Mouse (Mus musculus): Measurements from ENCODE around the gene Pofut1. TPM values are rescaled to one million over a fixed set of nuclear protein-coding genes. Genes with fewer than 3 reads are reported as not detected.

The Pofut1 gene
- polyA plus RNA-seq, 1 experiment = 29.7 TPM

GRCm38 (mm10) chr2:153290938-153291928 is 49.9 kb downstream of the Pofut1 start, which contains the start of gene Kif3b:
Kif3b (plus strand) TSS chr2:153291413.
- peak; percentile 64 for DNase-seq (ENCODE audit: low spot score)

DNA sequence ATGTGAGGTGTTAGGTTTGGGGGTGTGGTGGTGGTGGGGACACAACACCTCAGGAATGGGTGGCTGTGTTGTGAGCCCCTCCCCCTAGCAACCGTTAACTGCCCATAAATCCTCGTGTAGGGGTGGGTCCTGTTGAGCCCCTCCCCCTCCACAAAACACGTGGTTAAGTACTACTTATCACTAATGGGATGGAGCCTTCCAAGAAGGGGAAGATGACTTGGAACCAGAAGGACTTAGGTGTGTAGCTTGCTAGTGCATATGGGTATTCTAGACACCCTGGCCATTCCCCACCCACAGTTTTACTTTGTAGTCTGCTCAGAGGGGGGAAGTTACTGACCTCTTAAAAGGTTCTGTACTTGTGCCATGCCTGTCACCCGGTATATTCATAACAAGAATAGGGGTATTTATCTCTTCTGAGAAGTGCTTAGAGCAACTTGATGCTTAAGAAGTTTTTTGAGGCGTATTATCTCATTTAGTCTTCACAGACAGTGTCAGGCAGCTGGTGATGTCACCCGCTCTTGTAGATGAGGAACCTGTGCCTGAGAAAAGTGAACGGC is 51.0 kb downstream of the Pofut1 start:
- DNase-seq (ENCODE audit: low spot score) = no peak

DNA sequence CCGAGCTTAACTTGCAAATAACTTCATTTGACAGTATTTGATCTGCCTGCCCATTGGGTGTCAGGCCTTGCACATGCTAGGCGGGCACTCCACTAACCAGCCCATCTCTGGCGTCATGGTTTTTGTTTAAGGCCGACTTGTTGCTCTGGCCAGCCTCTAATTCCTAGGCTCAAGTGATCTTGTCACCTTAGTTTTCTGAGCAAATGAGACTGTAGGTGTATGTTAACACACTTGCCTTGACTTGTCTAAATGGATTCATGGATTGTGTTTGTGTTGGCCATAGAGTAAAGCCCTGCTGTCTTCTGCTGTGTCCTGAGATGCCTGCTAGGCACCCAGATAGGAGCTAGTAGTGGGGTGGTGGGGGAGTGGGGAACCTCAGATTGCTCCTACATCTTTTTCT is 53.9 kb downstream of the Pofut1 start:
- no peak for DNase-seq (ENCODE audit: low spot score)

GRCm38 (mm10) chr2:153297771-153298170 is 56.4 kb downstream of the Pofut1 start:
- DNase-seq (ENCODE audit: low spot score) = no peak

GRCm38 (mm10) chr2:153298460-153298859 is 57.1 kb downstream of the Pofut1 start:
- no peak for DNase-seq (ENCODE audit: low spot score)

- no peak for DNase-seq (ENCODE audit: low spot score)
These were observed 57.5 kb downstream of the Pofut1 start for GRCm38 (mm10) chr2:153298863-153299262.

DNA sequence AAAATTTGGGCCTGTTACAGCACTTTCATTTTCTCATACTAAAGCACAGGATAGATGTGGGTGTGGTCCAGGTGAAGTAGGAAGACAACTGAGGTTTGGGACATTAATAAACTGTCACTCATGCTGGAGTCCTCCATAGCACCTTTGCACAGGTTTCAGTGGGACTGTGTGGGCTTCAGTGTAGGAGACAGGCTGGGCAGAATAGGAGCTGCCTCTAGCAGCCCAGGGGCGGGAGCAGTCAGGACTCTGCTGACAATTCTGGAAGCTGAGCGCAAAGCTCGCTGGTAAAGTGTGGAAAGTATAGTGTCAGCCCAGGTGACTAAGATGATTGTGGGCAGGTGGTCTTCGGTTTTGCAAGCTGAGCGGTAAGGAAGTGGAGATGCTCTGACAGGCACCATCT is 59.8 kb downstream of the Pofut1 start:
- no peak for DNase-seq (ENCODE audit: low spot score)

- DNase-seq (ENCODE audit: low spot score) = no peak
These were observed 63.9 kb downstream of the Pofut1 start for GRCm38 (mm10) chr2:153305240-153305639.

DNA sequence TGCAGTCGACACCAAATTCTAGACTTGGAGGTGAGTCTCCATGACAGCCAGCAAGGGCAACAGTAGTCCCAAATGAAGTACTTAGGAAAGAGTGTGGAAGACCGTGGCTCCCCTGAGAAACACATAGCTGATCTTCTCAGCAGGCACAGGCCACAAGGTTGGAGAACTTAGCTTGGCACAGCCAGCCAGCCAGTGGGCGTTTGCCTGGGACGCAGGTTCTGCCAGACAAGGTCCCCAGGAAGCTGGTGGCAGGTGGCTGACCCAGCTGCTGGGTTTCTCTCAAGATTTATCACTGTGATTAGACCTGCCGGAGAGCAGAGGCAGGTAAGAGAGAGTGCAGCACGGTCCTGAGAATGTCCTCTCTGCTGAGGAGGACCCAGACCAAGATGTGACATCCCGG is 67.3 kb downstream of the Pofut1 start:
- DNase-seq (ENCODE audit: low spot score) = no peak

- no peak for DNase-seq (ENCODE audit: low spot score)
These were observed 67.8 kb downstream of the Pofut1 start for GRCm38 (mm10) chr2:153309106-153309505.

GRCm38 (mm10) chr2:153310228-153310627 is 68.9 kb downstream of the Pofut1 start:
- no peak for DNase-seq (ENCODE audit: low spot score)

GRCm38 (mm10) chr2:153312884-153313283 is 71.6 kb downstream of the Pofut1 start:
- DNase-seq (ENCODE audit: low spot score) = no peak

GRCm38 (mm10) chr2:153318408-153318807 is 77.1 kb downstream of the Pofut1 start:
- no peak for DNase-seq (ENCODE audit: low spot score)

- DNase-seq (ENCODE audit: low spot score) = no peak
These were observed 77.8 kb downstream of the Pofut1 start for GRCm38 (mm10) chr2:153319036-153319643.

Other genes with a start within 250 kb of the Pofut1 start
- gene Pdrg1, start 226.1 kb upstream of the Pofut1 start, polyA plus RNA-seq (2012; rRNA removed) = 96.1 and 115 TPM in 2 replicates
- 0.03 and 0.04 TPM in 2 replicates for gene Xkr7, start 209.7 kb upstream of the Pofut1 start, polyA plus RNA-seq (2012; rRNA removed)
- gene Ccm2l, start 175.6 kb upstream of the Pofut1 start, polyA plus RNA-seq (2012; rRNA removed) = 12.4 and 15.5 TPM in 2 replicates
- 4.0 and 4.3 TPM in 2 replicates for gene Hck, start 133.1 kb upstream of the Pofut1 start, polyA plus RNA-seq (2012; rRNA removed)
- gene Tm9sf4, start 80.2 kb upstream of the Pofut1 start, polyA plus RNA-seq (2012; rRNA removed) = 32.9 and 40.1 TPM in 2 replicates
- 4.7 and 4.9 TPM in 2 replicates for gene Tspyl3, start 16.1 kb upstream of the Pofut1 start, polyA plus RNA-seq (2012; rRNA removed)
- gene Plagl2, start 107 bp upstream of the Pofut1 start, polyA plus RNA-seq (2012; rRNA removed) = 5.2 and 8.8 TPM in 2 replicates
- gene Kif3b, start 49.9 kb downstream of the Pofut1 start, polyA plus RNA-seq (2012; rRNA removed) = 14.5 TPM in 2 replicates
- 14.5 and 19.3 TPM in 2 replicates for gene Asxl1, start 104.3 kb downstream of the Pofut1 start, polyA plus RNA-seq (2012; rRNA removed)